Mouse (Mus musculus) limb, embryonic 10.5 days (tissue): ENCODE measurements around the gene Gm26727. TPM values are rescaled to one million over a fixed set of nuclear protein-coding genes. Genes with fewer than 3 reads are reported as not detected.

ENCODE experiments used
- polyA plus RNA-seq: library from polyadenylated mRNA; unstranded; fragments of >200 nt; fragmentation: Nextera tagmentation; extraction: Ambion mirVana; gene quantifications from 2 replicates; pipeline ENCODE4 v1.2.1, GENCODE M21; 2016

The Gm26727 gene
- polyA plus RNA-seq, 1 experiment from 2014 or later = not detected

Other genes starting within 250 kb of the Gm26727 start
- not detected in 2 replicates for gene Gm21830, start 19.5 kb downstream of the Gm26727 start, polyA plus RNA-seq
- not detected in 2 replicates for gene Xirp2, start 12.8 kb upstream of the Gm26727 start, polyA plus RNA-seq
- 3.4 and 6.1 TPM in 2 replicates for gene B3galt1, start 132.7 kb upstream of the Gm26727 start, polyA plus RNA-seq